Mouse (Mus musculus) heart, embryonic 16.5 days (tissue): Measurements from ENCODE around the gene Uhrf1bp1l. TPM values are rescaled to one million over a fixed set of nuclear protein-coding genes. Genes with fewer than 3 reads are reported as not detected.

Experiments used
- ATAC-seq: fragments of 200-750 bp; cut with Nextera tagmentation; replicated peaks from 2 replicates; pipeline ENCODE4 v1.8.0; 2017; ENCODE audit warnings: moderate number of reproducible peaks; ENCODE audit not compliant: insufficient read depth, low FRiP score; ENCODE audit errors: extremely low read depth
- H3K27ac ChIP-seq: fragments of 300-500 bp; sonication (generic); 2 replicates; pipeline ENCODE4 v1.5.1; 2014; ENCODE audit warnings: mild to moderate bottlenecking, low read length, control low read depth, moderate library complexity
- H3K27me3 ChIP-seq: fragments of 300-500 bp; sonication (generic); 2 replicates; pipeline ENCODE4 v1.6.1; 2014; ENCODE audit warnings: low read length, mixed read lengths; ENCODE audit not compliant: control insufficient read depth, insufficient read depth
- H3K36me3 ChIP-seq: fragments of 300-500 bp; sonication (generic); 2 replicates; pipeline ENCODE4 v1.6.1; 2014; ENCODE audit not compliant: control insufficient read depth, insufficient read depth
- H3K4me1 ChIP-seq: fragments of 300-500 bp; sonication (generic); 2 replicates; pipeline ENCODE4 v1.6.1; 2014; ENCODE audit warnings: low read length, mixed read lengths; ENCODE audit not compliant: control insufficient read depth, insufficient read depth
- H3K4me2 ChIP-seq: fragments of 300-500 bp; sonication (generic); 2 replicates; pipeline ENCODE4 v1.6.1; 2014; ENCODE audit warnings: low read depth, mild to moderate bottlenecking, control low read depth, low read length
- H3K4me3 ChIP-seq: fragments of 300-500 bp; sonication (generic); 2 replicates; pipeline ENCODE4 v1.5.1; 2014; ENCODE audit warnings: mild to moderate bottlenecking, control low read depth, low read length
- H3K9ac ChIP-seq: fragments of 300-500 bp; sonication (generic); 2 replicates; pipeline ENCODE4 v1.6.1; 2014; ENCODE audit warnings: low read length, control low read depth
- H3K9me3 ChIP-seq: fragments of 300-500 bp; sonication (generic); replicated peaks from 2 replicates; pipeline ENCODE4 v1.6.1; 2016; ENCODE audit warnings: low read length; ENCODE audit not compliant: control insufficient read depth
- WGBS: fragments of 180-500 bp; shearing (Covaris S2); extraction: QIAGEN DNeasy Blood & Tissue Kit; methylation state at CpG from one replicate; pipeline ENCODE4 v1.1.7; 2014; 5-methylcytosine and 5-hydroxymethylcytosine counted together
- polyA plus RNA-seq: library from polyadenylated mRNA; unstranded; fragments of >200 nt; fragmentation: Nextera tagmentation; extraction: Ambion mirVana; gene quantifications from 2 replicates; pipeline ENCODE4 v1.2.1, GENCODE M21; 2015

Gene Uhrf1bp1l
- polyA plus RNA-seq, 1 experiment from 2014 or later = 19.9 TPM

GRCm38 (mm10) chr10:89855251-89855875 lies 110.6 kb downstream of the Uhrf1bp1l start:
- no peaks in the 10 kb centered on the region for H3K27me3 ChIP-seq
- H3K9me3 ChIP-seq = peaks cover 3% of the 10 kb centered on the region
- H3K27ac ChIP-seq = no peak overlapping the region
- 71% methylated on average over 5 of the region's 5 CpGs for WGBS
- no peak overlapping the region for H3K4me3 ChIP-seq
- H3K36me3 ChIP-seq = no peaks in the 10 kb centered on the region
- no peak overlapping the region for H3K9ac ChIP-seq
- no peak overlapping the region for H3K4me2 ChIP-seq
- no peaks in the 10 kb centered on the region for H3K4me1 ChIP-seq
- ATAC-seq = no peak

DNA sequence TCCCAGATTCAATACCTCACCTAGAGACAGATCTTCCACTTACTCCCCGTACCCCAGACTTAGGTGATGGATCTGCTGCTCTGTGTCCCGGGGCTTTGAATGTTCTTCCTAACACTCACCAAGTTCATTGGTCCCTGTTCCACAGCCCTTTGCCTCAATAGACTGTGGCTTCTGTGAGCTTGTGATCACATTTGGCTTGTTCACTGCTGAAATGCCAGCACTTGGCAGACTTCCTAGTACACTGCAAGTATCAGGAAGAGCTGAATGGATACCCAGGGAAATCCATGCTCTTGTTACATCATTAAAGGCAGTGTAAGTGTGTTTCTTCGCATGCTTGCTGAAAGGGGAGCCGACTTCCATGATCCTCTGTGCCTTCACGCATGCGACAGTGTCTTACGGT lies 111.5 kb downstream of the Uhrf1bp1l start:
- no peak overlapping the region for H3K9ac ChIP-seq
- WGBS = 88% methylated on average over 7 of the region's 7 CpGs
- H3K4me3 ChIP-seq = no peak overlapping the region
- H3K9me3 ChIP-seq = no peaks in the 10 kb centered on the region; the same call in 1 of the 2 replicates
- no peak overlapping the region for H3K4me2 ChIP-seq
- no peak overlapping the region for H3K27ac ChIP-seq
- no peaks in the 10 kb centered on the region for H3K36me3 ChIP-seq
- no peaks in the 10 kb centered on the region for H3K27me3 ChIP-seq
- H3K4me1 ChIP-seq = no peaks in the 10 kb centered on the region
- ATAC-seq = no peak

DNA sequence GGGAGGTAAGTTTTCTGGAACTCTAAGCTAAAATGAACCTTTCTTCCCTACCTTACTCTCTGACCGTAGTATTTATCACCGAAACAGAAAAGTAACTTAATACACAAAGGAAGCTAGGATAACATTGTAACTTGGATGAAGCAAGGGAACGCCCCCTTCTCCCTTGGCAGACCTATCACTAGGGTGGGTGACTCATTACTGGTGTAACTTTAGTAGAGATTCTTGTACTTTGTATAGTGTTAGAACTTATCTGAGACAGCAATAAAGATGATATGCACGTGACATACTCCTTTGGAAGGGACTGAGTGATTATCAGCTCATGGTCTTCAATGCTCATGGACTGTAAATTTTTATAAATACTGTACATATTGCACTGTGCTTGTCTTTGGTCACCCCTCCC lies 123.4 kb downstream of the Uhrf1bp1l start:
- Histone ChIP-seq H3K27me3 (peaks cover 17% of the 10 kb centered on the region), H3K36me3 (no peaks in the 10 kb centered on the region), H3K4me2 (no peak overlapping the region), H3K4me3 (no peak overlapping the region), H3K9ac (no peak overlapping the region), H3K4me1 (peaks cover 3% of the 10 kb centered on the region; the same call in 1 of the 2 replicates), H3K9me3 (no peaks in the 10 kb centered on the region), H3K27ac (no peak overlapping the region)
- 74% methylated on average over 4 of the region's 4 CpGs for WGBS
- no peak for ATAC-seq

GRCm38 (mm10) chr10:89868836-89869235 lies 124.0 kb downstream of the Uhrf1bp1l start:
- ATAC-seq = no peak
- Histone ChIP-seq H3K27me3 (peaks cover 22% of the 10 kb centered on the region), H3K4me3 (no peak overlapping the region), H3K36me3 (no peaks in the 10 kb centered on the region), H3K27ac (no peak overlapping the region), H3K4me1 (peaks cover 4% of the 10 kb centered on the region; the same call in 1 of the 2 replicates), H3K4me2 (no peak overlapping the region), H3K9ac (no peak overlapping the region), H3K9me3 (no peaks in the 10 kb centered on the region)
- 65% methylated on average over 3 of the region's 3 CpGs for WGBS

Other genes with a start within 250 kb of the Uhrf1bp1l start
- 0.99 and 1.2 TPM in 2 replicates for gene Nr1h4, start 211.4 kb upstream of the Uhrf1bp1l start, polyA plus RNA-seq
- gene Slc17a8, start 123.7 kb upstream of the Uhrf1bp1l start, polyA plus RNA-seq = 0.11 TPM in 2 replicates
- 4.1 and 4.4 TPM in 2 replicates for gene Scyl2, start 58.7 kb upstream of the Uhrf1bp1l start, polyA plus RNA-seq
- gene Actr6, start 12.7 kb upstream of the Uhrf1bp1l start, polyA plus RNA-seq = 19.0 and 29.6 TPM in 2 replicates
- gene Anks1b, start 128.5 kb downstream of the Uhrf1bp1l start, polyA plus RNA-seq = 0.13 TPM in 1 of 2 replicates, not detected in the other